In the genomic region with DNA sequence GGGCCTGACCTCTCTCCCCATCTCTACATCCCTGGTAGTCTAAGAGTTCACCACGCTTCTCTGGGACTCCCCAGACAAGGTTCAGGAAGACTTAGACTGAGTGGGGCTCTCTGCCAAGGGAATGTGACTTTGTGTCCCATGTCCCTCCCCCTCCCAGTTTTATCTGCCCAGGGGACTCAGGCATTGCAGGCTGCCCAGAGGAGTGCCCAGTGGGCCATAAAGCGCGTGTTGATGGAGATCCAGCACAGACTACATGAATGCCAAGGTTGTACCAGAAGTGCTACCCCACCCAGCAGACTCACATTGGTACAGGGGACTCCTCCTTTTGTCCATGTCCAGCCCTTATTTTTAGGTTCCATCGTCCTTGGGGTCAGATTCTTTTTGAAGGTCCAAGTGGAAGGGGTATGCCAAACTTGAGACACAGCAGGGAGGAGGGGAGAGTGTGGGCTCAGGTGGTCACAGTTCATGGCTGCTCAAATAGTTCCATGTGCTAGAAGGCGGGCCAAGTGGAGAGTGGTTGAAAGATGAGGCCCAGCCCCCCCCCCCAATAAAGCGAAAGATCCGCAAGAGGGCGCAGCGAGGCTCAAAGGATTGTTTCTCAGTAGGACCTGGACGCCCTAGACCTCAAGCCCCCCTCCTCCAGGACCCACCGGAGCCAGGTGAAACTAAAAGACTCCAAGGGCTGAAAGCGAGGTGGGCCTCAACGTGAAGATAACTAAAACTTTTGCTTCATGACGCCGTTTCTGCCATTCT, we compare ENCODE assay signal across 10 mouse cellular contexts. TPM values are rescaled to one million over a fixed set of nuclear protein-coding genes. Genes with fewer than 3 reads are reported as not detected.
DNase-seq lines count a peak whose midpoint lies in the region; ATAC-seq and TF ChIP-seq lines count a peak whose summit lies in the region.
"Had no signal": no experiment of that assay in that cellular context is flagged by ENCODE, and none has a peak within 500 bp of the region (broad histone marks: within the 10 kb centered on the region; RNA-seq: fewer than 3 reads in every experiment).

No protein-coding gene starts in this region.

- peaks cover 89% of the 10 kb centered on the region for H3K27me3 ChIP-seq in liver, embryonic 12.5 days (replicated peaks)
- peaks cover 77% of the 10 kb centered on the region for H3K27me3 ChIP-seq in liver, embryonic 11.5 days (replicated peaks; ENCODE audit: control insufficient read depth, insufficient read depth, low read length)
- peaks cover 21% of the 10 kb centered on the region for H3K27me3 ChIP-seq in forebrain, postnatal 0 days (ENCODE audit: insufficient read depth, low read length)
- peaks cover 22% of the 10 kb centered on the region for H3K27me3 ChIP-seq in midbrain, postnatal 0 days (ENCODE audit: insufficient read depth, low read length)

- H3K4me2 ChIP-seq in liver, embryonic 12.5 days = peak overlapping the region; percentile 19; the same call in 1 of the 2 replicates
- no peak overlapping the region; the same call in 1 of the 2 replicates for H3K4me2 ChIP-seq in liver, embryonic 11.5 days
- H3K4me2 ChIP-seq in forebrain, postnatal 0 days (ENCODE audit: low read depth) = peak overlapping the region; percentile 44
- H3K4me2 ChIP-seq in midbrain, postnatal 0 days (ENCODE audit: low read depth, low read length, poor library complexity, severe bottlenecking) = peak overlapping the region; percentile 41

- no peak for ATAC-seq in CD4-positive, CD25-positive, alpha-beta regulatory T cell, adult 4 months
- no peak for ATAC-seq in liver, embryonic 12.5 days
- no peak for ATAC-seq in liver, embryonic 11.5 days (replicated peaks; ENCODE audit: low FRiP score)
- ATAC-seq in forebrain, postnatal 0 days = peak; percentile 7
- 0 out of 2 replicates have a peak, but pooled peaks have one; percentile 13 for ATAC-seq in midbrain, postnatal 0 days (ENCODE audit: low FRiP score)

- WGBS in liver, embryonic 12.5 days (ENCODE audit: insufficient replicate concordance) = 28% methylated on average over 15 of the region's 15 CpGs
- WGBS in liver, embryonic 11.5 days = 27% methylated on average over 15 of the region's 15 CpGs
- 33% methylated on average over 15 of the region's 15 CpGs for WGBS in forebrain, postnatal 0 days
- WGBS in midbrain, postnatal 0 days = 32% methylated on average over 15 of the region's 15 CpGs

- no peak overlapping the region for H3K4me3 ChIP-seq in liver, embryonic 12.5 days
- H3K4me3 ChIP-seq in liver, embryonic 11.5 days (ENCODE audit: low read depth, low read length) = no peak overlapping the region
- peak overlapping the region; percentile 9; the same call in 1 of the 2 replicates for H3K4me3 ChIP-seq in forebrain, postnatal 0 days (ENCODE audit: low read depth, low read length)
- H3K4me3 ChIP-seq in midbrain, postnatal 0 days (ENCODE audit: low read depth, low read length) = 0 out of 2 replicates have a peak overlapping the region, but pooled peaks have one; percentile 9

- TF ChIP-seq CTCF in forebrain, postnatal 0 days (IDR thresholded peaks at IDR 0.05; ENCODE audit: low read depth) = no peak
- TF ChIP-seq CTCF in midbrain, postnatal 0 days (IDR thresholded peaks at IDR 0.05) = peak; percentile 45

- no peaks in the 10 kb centered on the region for H3K9me3 ChIP-seq in liver, embryonic 12.5 days (replicated peaks)
- H3K9me3 ChIP-seq in liver, embryonic 11.5 days (ENCODE audit: control insufficient read depth, low read length) = no peaks in the 10 kb centered on the region
- H3K9me3 ChIP-seq in forebrain, postnatal 0 days (ENCODE audit: low read length) = no peaks in the 10 kb centered on the region
- no peaks in the 10 kb centered on the region for H3K9me3 ChIP-seq in midbrain, postnatal 0 days (ENCODE audit: low read length)

- H3K27ac ChIP-seq in liver, embryonic 12.5 days = no peak overlapping the region
- H3K27ac ChIP-seq in liver, embryonic 11.5 days (ENCODE audit: low read depth, low read length) = no peak overlapping the region
- H3K27ac ChIP-seq in forebrain, postnatal 0 days (ENCODE audit: low read depth, low read length) = no peak overlapping the region
- H3K27ac ChIP-seq in midbrain, postnatal 0 days (ENCODE audit: low read depth, low read length) = no peak overlapping the region

- peak; percentile 45 for DNase-seq in CD4-positive, CD25-positive, alpha-beta regulatory T cell, adult 2 months (ENCODE audit: low read depth, low spot score)
- DNase-seq in liver, embryonic 11.5 days (ENCODE audit: low spot score) = no peak
- no peak for DNase-seq in forebrain, postnatal 0 days
- DNase-seq in midbrain, postnatal 0 days (ENCODE audit: low spot score) = no peak
- no peak for DNase-seq in ovary, postnatal 10 days (ENCODE audit: low spot score)
- DNase-seq in left cerebral cortex, adult 11 months (ENCODE audit: low spot score) = no peak

- H3K9ac ChIP-seq in liver, embryonic 12.5 days = no peak overlapping the region
- no peak overlapping the region for H3K9ac ChIP-seq in liver, embryonic 11.5 days (ENCODE audit: low read depth, low read length)
- no peak overlapping the region for H3K9ac ChIP-seq in forebrain, postnatal 0 days
- no peak overlapping the region for H3K9ac ChIP-seq in midbrain, postnatal 0 days (replicated peaks; ENCODE audit: low read length, poor library complexity, severe bottlenecking)

- no peaks in the 10 kb centered on the region for H3K36me3 ChIP-seq in liver, embryonic 12.5 days
- no peaks in the 10 kb centered on the region for H3K36me3 ChIP-seq in liver, embryonic 11.5 days (ENCODE audit: control insufficient read depth, insufficient read depth, low read length)
- H3K36me3 ChIP-seq in forebrain, postnatal 0 days (ENCODE audit: insufficient read depth) = no peaks in the 10 kb centered on the region
- no peaks in the 10 kb centered on the region for H3K36me3 ChIP-seq in midbrain, postnatal 0 days (ENCODE audit: insufficient read depth, low read length)

- H3K4me1 ChIP-seq in liver, embryonic 12.5 days = 0 out of 2 replicates have a peak, but pooled peaks cover 11% of the 10 kb centered on the region
- peaks cover 6% of the 10 kb centered on the region for H3K4me1 ChIP-seq in liver, embryonic 11.5 days (replicated peaks; ENCODE audit: control insufficient read depth, insufficient read depth, low read length)
- H3K4me1 ChIP-seq in forebrain, postnatal 0 days (ENCODE audit: insufficient read depth) = no peaks in the 10 kb centered on the region
- no peaks in the 10 kb centered on the region for H3K4me1 ChIP-seq in midbrain, postnatal 0 days (ENCODE audit: insufficient read depth, low read length)

RNA-seq across cellular contexts. Expression of a gene that starts 1.1 kb away (rescaled TPM):
- polyA plus RNA-seq in CD4-positive, CD25-positive, alpha-beta regulatory T cell, adult 4 months (2017; shearing (Covaris generic)) = not detected
- polyA plus RNA-seq in liver, embryonic 12.5 days (2016; fragmentation: Nextera tagmentation; extraction: Ambion mirVana) = not detected in 2 replicates
- not detected in 2 replicates for polyA plus RNA-seq in liver, embryonic 11.5 days (2014; fragmentation: Nextera tagmentation; extraction: Ambion mirVana)
- 3.1 and 4.0 TPM in 2 replicates for total RNA-seq in forebrain, postnatal 0 days (2014; rRNA removed)
- polyA plus RNA-seq in forebrain, postnatal 0 days (2015; fragmentation: Nextera tagmentation; extraction: Ambion mirVana) = 2.5 and 4.3 TPM in 2 replicates
- total RNA-seq in midbrain, postnatal 0 days (2014; rRNA removed) = 0.94 TPM in 1 of 2 replicates, not detected in the other
- 0.07 TPM in 1 of 2 replicates, not detected in the other for polyA plus RNA-seq in midbrain, postnatal 0 days (2015; fragmentation: Nextera tagmentation; extraction: Ambion mirVana)
- total RNA-seq: adrenal gland, postnatal 36 days had no signal

RNA-seq across cellular contexts. Expression of a gene that starts 6.2 kb away (rescaled TPM):
- not detected for polyA plus RNA-seq in CD4-positive, CD25-positive, alpha-beta regulatory T cell, adult 4 months (2017; shearing (Covaris generic))
- 0.07 TPM in 1 of 2 replicates, not detected in the other for polyA plus RNA-seq in liver, embryonic 12.5 days (2016; fragmentation: Nextera tagmentation; extraction: Ambion mirVana)
- 0.08 TPM in 1 of 2 replicates, not detected in the other for polyA plus RNA-seq in liver, embryonic 11.5 days (2014; fragmentation: Nextera tagmentation; extraction: Ambion mirVana)
- total RNA-seq in forebrain, postnatal 0 days (2014; rRNA removed) = not detected in 2 replicates
- not detected in 2 replicates for polyA plus RNA-seq in forebrain, postnatal 0 days (2015; fragmentation: Nextera tagmentation; extraction: Ambion mirVana)
- not detected in 2 replicates for total RNA-seq in midbrain, postnatal 0 days (2014; rRNA removed)
- not detected in 2 replicates for polyA plus RNA-seq in midbrain, postnatal 0 days (2015; fragmentation: Nextera tagmentation; extraction: Ambion mirVana)
- total RNA-seq: adrenal gland, postnatal 36 days; layer of hippocampus, postnatal 10 days had no signal

RNA-seq across cellular contexts. Expression of a gene that starts 20.3 kb away (rescaled TPM):
- under 1 TPM in 1 of 2 experiments, not detected in 1; 0.30 TPM for polyA plus RNA-seq in CD4-positive, CD25-positive, alpha-beta regulatory T cell, adult 4 months (2017; shearing (Covaris generic))
- polyA plus RNA-seq in liver, embryonic 12.5 days (2016; fragmentation: Nextera tagmentation; extraction: Ambion mirVana) = 0.52 and 0.54 TPM in 2 replicates
- polyA plus RNA-seq in liver, embryonic 11.5 days (2014; fragmentation: Nextera tagmentation; extraction: Ambion mirVana) = 0.55 and 0.62 TPM in 2 replicates
- total RNA-seq in forebrain, postnatal 0 days (2014; rRNA removed) = not detected in 2 replicates
- polyA plus RNA-seq in forebrain, postnatal 0 days (2015; fragmentation: Nextera tagmentation; extraction: Ambion mirVana) = not detected in 2 replicates
- total RNA-seq in midbrain, postnatal 0 days (2014; rRNA removed) = 0.49 TPM in 1 of 2 replicates, not detected in the other
- polyA plus RNA-seq in midbrain, postnatal 0 days (2015; fragmentation: Nextera tagmentation; extraction: Ambion mirVana) = not detected in 2 replicates
- total RNA-seq: adrenal gland, postnatal 36 days; layer of hippocampus, postnatal 10 days had no signal

RNA-seq across cellular contexts. Expression of a gene that starts 27.9 kb away (rescaled TPM):
- under 1 TPM; 0.51 to 0.54 TPM for polyA plus RNA-seq in CD4-positive, CD25-positive, alpha-beta regulatory T cell, adult 4 months (2017; shearing (Covaris generic))
- polyA plus RNA-seq in liver, embryonic 12.5 days (2016; fragmentation: Nextera tagmentation; extraction: Ambion mirVana) = 0.12 and 0.35 TPM in 2 replicates
- 0.18 and 0.48 TPM in 2 replicates for polyA plus RNA-seq in liver, embryonic 11.5 days (2014; fragmentation: Nextera tagmentation; extraction: Ambion mirVana)
- total RNA-seq in forebrain, postnatal 0 days (2014; rRNA removed) = 19.1 and 36.1 TPM in 2 replicates
- polyA plus RNA-seq in forebrain, postnatal 0 days (2015; fragmentation: Nextera tagmentation; extraction: Ambion mirVana) = 17.8 and 28.5 TPM in 2 replicates
- total RNA-seq in midbrain, postnatal 0 days (2014; rRNA removed) = 15.8 and 16.2 TPM in 2 replicates
- polyA plus RNA-seq in midbrain, postnatal 0 days (2015; fragmentation: Nextera tagmentation; extraction: Ambion mirVana) = 16.7 and 18.9 TPM in 2 replicates

RNA-seq across cellular contexts. Expression of a gene that starts 29.5 kb away (rescaled TPM):
- polyA plus RNA-seq in CD4-positive, CD25-positive, alpha-beta regulatory T cell, adult 4 months (2017; shearing (Covaris generic)) = 100 to 1,000 TPM; 101 to 133 TPM
- polyA plus RNA-seq in liver, embryonic 12.5 days (2016; fragmentation: Nextera tagmentation; extraction: Ambion mirVana) = 114 and 117 TPM in 2 replicates
- 151 and 152 TPM in 2 replicates for polyA plus RNA-seq in liver, embryonic 11.5 days (2014; fragmentation: Nextera tagmentation; extraction: Ambion mirVana)
- 71.5 and 81.7 TPM in 2 replicates for total RNA-seq in forebrain, postnatal 0 days (2014; rRNA removed)
- 77.6 and 87.5 TPM in 2 replicates for polyA plus RNA-seq in forebrain, postnatal 0 days (2015; fragmentation: Nextera tagmentation; extraction: Ambion mirVana)
- 64.5 and 78.8 TPM in 2 replicates for total RNA-seq in midbrain, postnatal 0 days (2014; rRNA removed)
- polyA plus RNA-seq in midbrain, postnatal 0 days (2015; fragmentation: Nextera tagmentation; extraction: Ambion mirVana) = 91.0 and 92.7 TPM in 2 replicates

Comparison
In these comparisons a context has a peak if more than half of its experiments do, and no peak if none do; other contexts are left out.
1. ATAC-seq: peak in forebrain, postnatal 0 days (single experiment) and midbrain, postnatal 0 days (single experiment); none in CD4-positive, CD25-positive, alpha-beta regulatory T cell, adult 4 months (single experiment), liver, embryonic 12.5 days (single experiment) and liver, embryonic 11.5 days (single experiment).
2. H3K4me3 ChIP-seq: peak in forebrain, postnatal 0 days (single experiment) and midbrain, postnatal 0 days (single experiment); none in liver, embryonic 12.5 days (single experiment) and liver, embryonic 11.5 days (single experiment).